Comparison of ENCODE assay signal across 10 mouse cellular contexts in genomic region chr2:76087170-76087569, GRCm38 (mm10).
DNase-seq lines count a peak whose midpoint lies in the region; ATAC-seq and TF ChIP-seq lines count a peak whose summit lies in the region.
"Had no signal": no experiment of that assay in that cellular context is flagged by ENCODE, and none has a peak within 500 bp of the region (broad histone marks: within the 10 kb centered on the region; RNA-seq: fewer than 3 reads in every experiment).

No protein-coding gene starts in this region.

- TF ChIP-seq POLR2A in kidney, adult 2 months (IDR thresholded peaks at IDR 0.05; ENCODE audit: low read depth, low read length) = no peak

- TF ChIP-seq CTCF in kidney, adult 2 months (conservative IDR thresholded peaks at IDR 0.05; ENCODE audit: insufficient read depth, insufficient read length, low read depth, low read length) = no peak
- TF ChIP-seq CTCF in stomach, postnatal 0 days (IDR thresholded peaks at IDR 0.05; ENCODE audit: low read depth) = no peak

- 72% methylated on average over 3 of the region's 3 CpGs for WGBS in kidney, adult 2 months
- WGBS in stomach, embryonic 14.5 days = 40% methylated on average over 3 of the region's 3 CpGs
- WGBS in stomach, postnatal 0 days = 36% methylated on average over 3 of the region's 3 CpGs

- H3K36me3 ChIP-seq in kidney, adult 2 months (ENCODE audit: control insufficient read depth, insufficient read depth, low read length) = no peaks in the 10 kb centered on the region
- H3K36me3 ChIP-seq in stomach, embryonic 14.5 days (ENCODE audit: control insufficient read depth, insufficient read depth, low read length) = no peaks in the 10 kb centered on the region
- no peaks in the 10 kb centered on the region for H3K36me3 ChIP-seq in stomach, postnatal 0 days (ENCODE audit: control insufficient read depth, insufficient read depth, low read length)

- no peak overlapping the region for H3K27ac ChIP-seq in kidney, adult 2 months (ENCODE audit: insufficient read depth, low read depth, low read length)
- H3K27ac ChIP-seq in stomach, embryonic 14.5 days (ENCODE audit: low read length) = no peak overlapping the region; the same call in 1 of the 2 replicates
- no peak overlapping the region for H3K27ac ChIP-seq in stomach, postnatal 0 days (replicated peaks)

- H3K9me3 ChIP-seq in stomach, embryonic 14.5 days (ENCODE audit: control insufficient read depth, low read depth, low read length) = no peaks in the 10 kb centered on the region
- H3K9me3 ChIP-seq in stomach, postnatal 0 days (ENCODE audit: control insufficient read depth, low read length) = no peaks in the 10 kb centered on the region

- DNase-seq in cerebellum, postnatal 36 days = peak; percentile 12 to 18
- DNase-seq in cerebellum, adult 9-10 months = no peak
- peak; percentile 62 to 73 for DNase-seq in kidney, postnatal 4 days
- DNase-seq in kidney, adult 2 months = no peak
- DNase-seq in stomach, postnatal 0 days (ENCODE audit: low spot score) = no peak
- no peak for DNase-seq in right cerebral cortex, postnatal 25 days
- no peak for DNase-seq in frontal cortex, postnatal 10 days (ENCODE audit: low spot score in 2 of 2)
- DNase-seq: B cell, adult 2 months; heart, postnatal 14 days had no signal

- no peak overlapping the region for H3K4me3 ChIP-seq in kidney, adult 2 months (ENCODE audit: insufficient read depth, low read depth, low read length)
- H3K4me3 ChIP-seq in stomach, embryonic 14.5 days (ENCODE audit: low read depth, low read length) = no peak overlapping the region
- H3K4me3 ChIP-seq in stomach, postnatal 0 days (ENCODE audit: low read depth, low read length) = no peak overlapping the region

- no peak for TF ChIP-seq EP300 in stomach, postnatal 0 days (optimal IDR thresholded peaks at IDR 0.05)

- no peak overlapping the region for H3K4me2 ChIP-seq in stomach, embryonic 14.5 days (replicated peaks; ENCODE audit: low read depth, low read length)
- H3K4me2 ChIP-seq in stomach, postnatal 0 days (replicated peaks; ENCODE audit: low read depth) = no peak overlapping the region

- no peak overlapping the region for H3K9ac ChIP-seq in stomach, embryonic 14.5 days (replicated peaks; ENCODE audit: low read depth, low read length)
- no peak overlapping the region for H3K9ac ChIP-seq in stomach, postnatal 0 days (ENCODE audit: low read length)

- H3K4me1 ChIP-seq in kidney, adult 2 months (ENCODE audit: control insufficient read depth, insufficient read depth, low read length) = no peaks in the 10 kb centered on the region
- H3K4me1 ChIP-seq in stomach, embryonic 14.5 days (ENCODE audit: control insufficient read depth, insufficient read depth, low read length) = peaks cover 9% of the 10 kb centered on the region
- no peaks in the 10 kb centered on the region for H3K4me1 ChIP-seq in stomach, postnatal 0 days (replicated peaks; ENCODE audit: control insufficient read depth, insufficient read depth)

- peak; percentile 35; the same call in 1 of the 2 replicates for ATAC-seq in stomach, embryonic 14.5 days (ENCODE audit: insufficient number of reproducible peaks, insufficient read depth, low FRiP score, low read depth)
- no peak for ATAC-seq in stomach, postnatal 0 days (ENCODE audit: low FRiP score, low TSS enrichment)

- no peaks in the 10 kb centered on the region for H3K27me3 ChIP-seq in kidney, adult 2 months (replicated peaks; ENCODE audit: control insufficient read depth, insufficient read depth, low read length)
- H3K27me3 ChIP-seq in stomach, embryonic 14.5 days (ENCODE audit: control insufficient read depth, insufficient read depth, low read length) = no peaks in the 10 kb centered on the region
- H3K27me3 ChIP-seq in stomach, postnatal 0 days (ENCODE audit: control insufficient read depth, insufficient read depth, low read length) = no peaks in the 10 kb centered on the region

Comparison
In these comparisons a context has a peak if more than half of its experiments do, and no peak if none do; other contexts are left out.
1. DNase-seq: peak in cerebellum, postnatal 36 days (2 of 2) and kidney, postnatal 4 days (2 of 2); none in cerebellum, adult 9-10 months (single experiment), kidney, adult 2 months (single experiment), stomach, postnatal 0 days (single experiment), right cerebral cortex, postnatal 25 days (single experiment) and frontal cortex, postnatal 10 days (0 of 2).